Mouse (Mus musculus) cerebellum, adult 2 months (tissue): ENCODE measurements around the gene Dspp.

ENCODE experiments used
- CTCF ChIP-seq: fragments of 200-500 bp; IDR thresholded peaks from 2 replicates; pipeline ENCODE4 v1.5.1; 2011; ENCODE audit warnings: low read depth, mild to moderate bottlenecking, control low read depth, low read length, moderate library complexity, borderline replicate concordance; ENCODE audit not compliant: insufficient read depth
- POLR2A ChIP-seq: fragments of 200-500 bp; IDR thresholded peaks from 2 replicates; pipeline ENCODE4 v1.6.1; 2011; ENCODE audit warnings: low read length, control low read depth, borderline replicate concordance; ENCODE audit not compliant: insufficient read depth

GRCm38 (mm10) chr5:104150196-104150595 is 20.3 kb upstream of the Dspp start:
- TF ChIP-seq POLR2A = no peak
- TF ChIP-seq CTCF = no peak
